Mouse (Mus musculus) midbrain, postnatal 0 days (tissue): ENCODE results near the gene Abca2. TPM values are rescaled to one million over a fixed set of nuclear protein-coding genes. Genes with fewer than 3 reads are reported as not detected.

Experiments
- ATAC-seq: fragments of 200-750 bp; cut with Nextera tagmentation; 2 replicates; pipeline ENCODE4 v1.8.0; 2017; ENCODE audit warnings: moderate number of reproducible peaks, mild to moderate bottlenecking, moderate TSS enrichment, moderate library complexity; ENCODE audit not compliant: low FRiP score
- DNase-seq: peaks from one replicate; pipeline ENCODE4 v3.0.0-alpha.2; 2015; ENCODE audit warnings: low spot score
- H3K27ac ChIP-seq: fragments of 300-500 bp; sonication (generic); 2 replicates; pipeline ENCODE4 v1.5.1; 2014; ENCODE audit warnings: low read depth, mild to moderate bottlenecking, low read length, mixed read lengths
- H3K27me3 ChIP-seq: fragments of 300-500 bp; sonication (generic); 2 replicates; pipeline ENCODE4 v1.6.1; 2014; ENCODE audit warnings: low read length, control low read depth, mixed read lengths; ENCODE audit not compliant: insufficient read depth
- H3K36me3 ChIP-seq: fragments of 300-500 bp; sonication (generic); 2 replicates; pipeline ENCODE4 v1.6.1; 2014; ENCODE audit warnings: low read length, control low read depth, mixed read lengths; ENCODE audit not compliant: insufficient read depth
- H3K4me1 ChIP-seq: fragments of 300-500 bp; sonication (generic); 2 replicates; pipeline ENCODE4 v1.6.1; 2014; ENCODE audit warnings: mild to moderate bottlenecking, control low read depth, antibody characterized with exemption, low read length, mixed read lengths; ENCODE audit not compliant: insufficient read depth
- H3K4me2 ChIP-seq: fragments of 300-500 bp; sonication (generic); 2 replicates; pipeline ENCODE4 v1.6.1; 2014; ENCODE audit warnings: low read depth, mild to moderate bottlenecking, low read length, mixed read lengths; ENCODE audit not compliant: poor library complexity, severe bottlenecking
- H3K4me3 ChIP-seq: fragments of 300-500 bp; sonication (generic); 2 replicates; pipeline ENCODE4 v1.5.1; 2014; ENCODE audit warnings: low read depth, mild to moderate bottlenecking, low read length, moderate library complexity
- H3K9ac ChIP-seq: fragments of 300-500 bp; sonication (generic); replicated peaks from 2 replicates; pipeline ENCODE4 v1.6.1; 2014; ENCODE audit warnings: mild to moderate bottlenecking, low read length, moderate library complexity, mixed read lengths; ENCODE audit not compliant: poor library complexity, severe bottlenecking
- H3K9me3 ChIP-seq: fragments of 300-500 bp; sonication (generic); 2 replicates; pipeline ENCODE4 v1.6.1; 2016; ENCODE audit warnings: low read length, control low read depth
- CTCF ChIP-seq: IDR thresholded peaks from 2 replicates; pipeline ENCODE4 v1.5.1; 2016; ENCODE audit warnings: antibody characterized with exemption, mild to moderate bottlenecking
- WGBS: fragments of 180-500 bp; shearing (Covaris S2); extraction: QIAGEN DNeasy Blood & Tissue Kit; methylation state at CpG from one replicate; pipeline ENCODE4 v1.1.7; 2014; 5-methylcytosine and 5-hydroxymethylcytosine counted together
- polyA plus RNA-seq: library from polyadenylated mRNA; unstranded; fragments of >200 nt; fragmentation: Nextera tagmentation; extraction: Ambion mirVana; gene quantifications from 2 replicates; pipeline ENCODE4 v1.2.1, GENCODE M21; 2015
- total RNA-seq: library from RNA; depleted of rRNA; stranded (reverse); fragments of >200 nt; gene quantifications from 2 replicates; pipeline ENCODE4 v1.2.3, GENCODE M21; 2014

Abca2 gene
- total and polyA plus RNA-seq, 2 experiments from 2014 or later = 13.5 to 84.3 TPM

DNA sequence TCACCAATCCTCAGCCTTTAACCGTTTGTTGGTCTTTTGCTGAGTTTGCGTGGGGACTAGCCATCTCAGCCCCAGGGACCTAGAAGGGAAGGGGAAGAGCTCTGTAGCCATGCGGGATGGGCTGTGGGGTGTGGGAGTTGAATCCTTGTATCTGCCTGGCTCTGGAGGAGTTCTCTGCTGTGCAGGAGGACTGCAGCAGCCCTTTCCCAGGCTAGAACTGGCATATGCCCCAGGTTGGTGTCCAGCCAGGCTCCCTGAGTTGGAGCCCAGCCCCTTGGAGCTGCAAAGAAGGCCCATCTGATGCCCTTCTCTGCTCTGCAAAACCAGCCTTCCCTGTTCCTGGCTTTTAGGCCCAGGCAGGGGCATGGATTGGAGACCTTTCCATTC lies 31.9 kb upstream of the Abca2 start:
- Histone ChIP-seq H3K4me3 (peak overlapping the region; percentile 34), H3K4me1 (peaks cover 13% of the 10 kb centered on the region; the same call in 1 of the 2 replicates), H3K9me3 (no peaks in the 10 kb centered on the region), H3K4me2 (peak overlapping the region; percentile 62), H3K27me3 (peaks cover 40% of the 10 kb centered on the region), H3K9ac (no peak overlapping the region), H3K27ac (no peak overlapping the region), H3K36me3 (no peaks in the 10 kb centered on the region)
- WGBS = 27% methylated on average over 3 of the region's 3 CpGs
- DNase-seq = peak; percentile 36
- no peak for ATAC-seq
- no peak for TF ChIP-seq CTCF

DNA sequence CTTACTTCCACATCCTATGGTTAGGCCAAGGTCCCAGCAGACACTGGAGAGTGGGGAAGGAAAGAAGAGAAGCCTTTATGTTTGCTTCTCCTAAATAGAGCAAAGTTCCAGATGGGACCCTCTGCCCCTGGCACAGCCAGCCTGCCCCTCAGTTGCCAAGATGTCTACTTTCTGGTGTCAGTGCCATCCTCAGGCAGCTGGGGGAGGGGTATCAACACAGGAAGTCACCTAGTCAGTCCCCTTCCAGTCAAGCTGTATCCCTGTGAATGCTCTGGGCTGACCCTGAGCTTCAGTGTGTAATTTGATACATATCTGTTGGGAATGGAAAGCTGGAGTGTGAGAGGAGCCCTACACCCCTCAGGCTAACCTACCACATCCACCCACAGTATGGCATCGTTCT lies 31.5 kb upstream of the Abca2 start:
- Histone ChIP-seq H3K9ac (no peak overlapping the region), H3K36me3 (no peaks in the 10 kb centered on the region), H3K4me2 (no peak overlapping the region), H3K27me3 (peaks cover 40% of the 10 kb centered on the region), H3K9me3 (no peaks in the 10 kb centered on the region), H3K4me1 (peaks cover 13% of the 10 kb centered on the region; the same call in 1 of the 2 replicates), H3K4me3 (no peak overlapping the region), H3K27ac (no peak overlapping the region)
- TF ChIP-seq CTCF = no peak
- 60% methylated on average over 1 of the region's 1 CpGs for WGBS
- ATAC-seq (no peak), DNase-seq (no peak)

DNA sequence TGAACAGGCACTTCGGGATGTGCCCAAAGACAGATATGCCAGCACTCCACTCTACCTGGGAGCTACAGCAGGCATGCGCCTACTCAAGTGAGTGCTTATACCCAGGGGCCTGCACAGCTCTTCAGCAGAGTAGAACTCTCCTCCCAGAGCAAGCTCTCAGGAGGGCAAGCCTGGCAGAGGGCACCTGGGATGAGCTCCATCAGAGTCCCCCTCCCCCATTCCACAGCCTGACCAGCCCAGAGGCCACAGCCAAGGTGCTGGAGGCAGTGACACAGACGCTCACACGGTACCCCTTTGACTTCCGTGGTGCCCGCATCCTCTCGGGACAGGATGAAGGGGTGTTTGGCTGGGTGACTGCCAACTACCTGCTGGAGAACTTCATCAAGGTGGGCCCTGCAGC lies 30.4 kb upstream of the Abca2 start:
- no peak overlapping the region for H3K4me3 ChIP-seq
- H3K9me3 ChIP-seq = no peaks in the 10 kb centered on the region
- peaks cover 13% of the 10 kb centered on the region; the same call in 1 of the 2 replicates for H3K4me1 ChIP-seq
- H3K9ac ChIP-seq = no peak overlapping the region
- ATAC-seq (no peak), DNase-seq (no peak)
- no peak overlapping the region for H3K27ac ChIP-seq
- H3K4me2 ChIP-seq = no peak overlapping the region
- 92% methylated on average over 7 of the region's 7 CpGs for WGBS
- H3K27me3 ChIP-seq = peaks cover 40% of the 10 kb centered on the region
- TF ChIP-seq CTCF = no peak
- H3K36me3 ChIP-seq = no peaks in the 10 kb centered on the region

DNA sequence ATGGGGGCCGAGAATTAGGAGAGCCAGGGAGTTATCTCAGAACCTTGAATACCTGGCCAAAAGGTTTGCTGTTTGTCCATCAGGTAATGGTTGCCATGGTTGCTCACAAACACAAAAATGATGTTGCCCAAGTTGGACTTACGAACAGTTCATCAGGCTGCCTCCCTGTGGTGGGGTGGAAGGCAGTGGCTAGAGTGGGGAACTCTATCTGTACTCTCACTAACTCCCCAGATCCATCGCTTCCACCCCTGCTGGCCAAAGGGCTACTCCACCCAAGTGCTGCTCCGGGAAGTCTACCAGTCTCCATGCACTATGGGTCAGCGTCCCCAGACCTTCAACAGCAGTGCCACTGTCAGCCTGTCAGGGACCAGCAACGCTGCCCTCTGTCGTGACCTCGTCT lies 29.5 kb upstream of the Abca2 start, which contains the start of gene Npdc1:
TSS of gene Npdc1 (plus strand) at position 301 of the 400 bp plus-strand sequence.
- WGBS = 77% methylated on average over 8 of the region's 8 CpGs

DNA sequence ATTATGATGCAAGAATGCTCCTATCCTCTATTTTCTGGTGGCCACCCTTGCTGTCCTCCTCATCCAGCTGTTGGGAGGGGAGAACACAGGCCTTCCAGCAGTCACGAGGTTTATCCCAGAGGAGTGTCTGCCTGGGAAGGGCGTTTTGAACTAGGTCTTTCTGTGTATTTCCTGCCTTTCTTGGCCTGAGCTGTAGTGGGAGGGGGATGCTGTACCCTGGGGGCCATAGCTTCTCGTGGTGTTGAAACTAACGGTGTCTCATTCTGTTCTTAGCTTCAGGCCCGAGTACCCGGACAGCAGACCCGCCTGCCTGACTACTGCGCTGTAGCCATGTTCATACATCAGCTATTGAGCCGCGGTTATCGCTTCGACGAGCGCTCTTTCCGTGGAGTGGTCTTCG lies 28.2 kb upstream of the Abca2 start:
- H3K9me3 ChIP-seq = no peaks in the 10 kb centered on the region
- DNase-seq = no peak

More for the DNA sequence above, 29.5 kb upstream of the Abca2 start, which contains the start of gene Npdc1:
- no peak for DNase-seq
- ATAC-seq = no peak
- Histone ChIP-seq H3K27me3 (peaks cover 40% of the 10 kb centered on the region), H3K4me3 (no peak within 1 kb of the TSS), H3K4me1 (peaks cover 15% of the 10 kb centered on the region), H3K9ac (no peak within 1 kb of the TSS), H3K4me2 (no peak within 1 kb of the TSS), H3K36me3 (no peaks in the 10 kb centered on the region), H3K9me3 (no peaks in the 10 kb centered on the region), H3K27ac (no peak within 1 kb of the TSS)
- no peak for TF ChIP-seq CTCF

DNA sequence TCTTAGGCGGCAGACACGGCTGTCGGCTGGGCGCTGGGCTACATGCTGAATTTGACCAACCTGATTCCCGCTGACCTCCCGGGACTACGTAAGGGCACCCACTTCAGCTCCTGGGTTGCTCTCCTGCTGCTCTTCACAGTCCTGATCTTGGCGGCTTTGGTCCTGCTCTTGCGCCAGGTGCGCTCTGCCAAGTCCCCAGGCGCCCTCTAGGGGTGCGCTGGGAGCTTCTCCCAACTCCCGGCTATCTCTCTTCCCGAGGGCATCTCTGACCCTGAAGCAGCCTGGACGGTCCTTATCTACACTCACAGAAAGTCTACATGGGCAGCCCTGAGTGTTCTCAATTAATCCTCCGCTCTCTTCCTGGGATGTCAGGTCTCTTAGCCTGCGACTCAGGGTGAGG lies 27.7 kb upstream of the Abca2 start:
- ATAC-seq = no peak
- Histone ChIP-seq H3K4me3 (peak overlapping the region; percentile 26), H3K27ac (no peak overlapping the region), H3K9me3 (no peaks in the 10 kb centered on the region), H3K36me3 (no peaks in the 10 kb centered on the region), H3K27me3 (peaks cover 29% of the 10 kb centered on the region), H3K4me1 (peaks cover 18% of the 10 kb centered on the region), H3K4me2 (peak overlapping the region; percentile 56), H3K9ac (no peak overlapping the region)
- WGBS = 2% methylated on average over 17 of the region's 17 CpGs
- TF ChIP-seq CTCF = peak; percentile 78
- peak; percentile 68 for DNase-seq

More for the DNA sequence above, 28.2 kb upstream of the Abca2 start:
- no peak for ATAC-seq
- H3K36me3 ChIP-seq = no peaks in the 10 kb centered on the region
- peaks cover 20% of the 10 kb centered on the region for H3K4me1 ChIP-seq
- H3K4me2 ChIP-seq = peak overlapping the region; percentile 56
- 21% methylated on average over 16 of the region's 16 CpGs for WGBS
- peak overlapping the region; percentile 26 for H3K4me3 ChIP-seq
- no peak overlapping the region for H3K27ac ChIP-seq
- H3K9ac ChIP-seq = no peak overlapping the region
- TF ChIP-seq CTCF = no peak
- peaks cover 32% of the 10 kb centered on the region for H3K27me3 ChIP-seq
